Mouse (Mus musculus): Measurements from ENCODE around the gene Ugt1a10. TPM values are rescaled to one million over a fixed set of nuclear protein-coding genes. Genes with fewer than 3 reads are reported as not detected.

Ugt1a10 gene
- polyA plus RNA-seq, 1 experiment = not detected

GRCm38 (mm10) chr1:88226670-88227379, 171.6 kb downstream of the Ugt1a10 start, which contains the start of gene Mroh2a:
Gene Mroh2a (plus strand): TSS chr1:88226986.
- H3K36me3 ChIP-seq (ENCODE audit: control insufficient read depth, insufficient read depth, low read length) = no peaks in the 10 kb centered on the region
- H3K27me3 ChIP-seq (ENCODE audit: control insufficient read depth, insufficient read depth, low read length) = no peaks in the 10 kb centered on the region
- no peak within 1 kb of the TSS for H3K4me3 ChIP-seq (ENCODE audit: low read depth, low read length)
- TF ChIP-seq POLR2A (IDR thresholded peaks at IDR 0.05; ENCODE audit: low read depth, low read length) = no peak
- H3K27ac ChIP-seq (ENCODE audit: insufficient read depth, low read depth, low read length) = peak within 1 kb of the TSS; percentile 2; the same call in 1 of the 2 replicates
- WGBS = 56% methylated on average over 5 of the region's 5 CpGs
- peaks cover 3% of the 10 kb centered on the region; the same call in 1 of the 2 replicates for H3K4me1 ChIP-seq (ENCODE audit: control insufficient read depth, insufficient read depth, insufficient read length, low read length)

DNA sequence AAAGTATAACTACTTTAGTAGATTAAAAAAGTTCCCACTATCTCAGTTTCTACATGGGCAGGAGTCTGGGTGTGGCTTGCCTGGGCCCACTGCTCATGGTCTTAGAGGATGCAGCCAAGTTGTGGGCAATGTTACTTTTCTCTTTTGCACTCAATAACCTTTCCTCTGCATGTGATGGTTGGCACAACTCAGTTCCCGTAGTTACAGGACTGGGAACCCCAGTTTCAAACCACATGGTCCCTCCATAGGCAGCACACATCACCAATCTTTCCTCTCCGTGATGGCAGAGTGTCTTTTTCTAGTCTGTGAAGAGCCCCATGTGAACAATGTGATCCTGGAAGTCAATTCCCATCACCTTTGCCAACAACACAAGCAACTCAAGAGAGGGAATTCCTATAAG, 172.3 kb downstream of the Ugt1a10 start:
- TF ChIP-seq POLR2A (IDR thresholded peaks at IDR 0.05; ENCODE audit: low read depth, low read length) (no peak), CTCF (IDR thresholded peaks at IDR 0.05; ENCODE audit: extremely low read depth, insufficient read length, insufficient replicate concordance, low read depth, low read length) (no peak)
- Histone ChIP-seq H3K4me3 (ENCODE audit: low read depth, low read length) (no peak overlapping the region), H3K4me1 (ENCODE audit: control insufficient read depth, insufficient read depth, insufficient read length, low read length) (peaks cover 3% of the 10 kb centered on the region; the same call in 1 of the 2 replicates), H3K27ac (ENCODE audit: insufficient read depth, low read depth, low read length) (no peak overlapping the region), H3K36me3 (ENCODE audit: control insufficient read depth, insufficient read depth, low read length) (no peaks in the 10 kb centered on the region), H3K27me3 (ENCODE audit: control insufficient read depth, insufficient read depth, low read length) (no peaks in the 10 kb centered on the region)
- WGBS = 61% methylated on average over 2 of the region's 2 CpGs

DNA sequence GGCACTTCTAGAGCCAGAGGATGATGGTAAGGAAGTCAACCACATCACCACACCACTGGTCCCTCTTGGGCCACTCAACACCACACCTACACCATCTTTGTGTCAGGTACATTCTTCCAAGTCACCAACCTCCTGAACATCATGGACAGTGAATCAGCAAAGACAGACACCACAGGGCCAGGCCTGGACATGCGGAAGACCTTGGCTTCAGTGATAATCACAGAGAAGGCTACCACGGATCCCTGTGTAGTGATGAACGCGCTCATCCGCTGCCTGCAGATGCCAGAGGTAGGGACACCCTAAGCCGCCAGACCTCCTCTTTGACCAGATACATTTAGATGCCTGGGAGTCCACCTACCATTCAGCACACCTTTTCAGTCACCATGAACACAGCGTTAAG, 172.9 kb downstream of the Ugt1a10 start:
- TF ChIP-seq POLR2A (IDR thresholded peaks at IDR 0.05; ENCODE audit: low read depth, low read length) = no peak
- no peak for TF ChIP-seq CTCF (IDR thresholded peaks at IDR 0.05; ENCODE audit: extremely low read depth, insufficient read length, insufficient replicate concordance, low read depth, low read length)
- Histone ChIP-seq H3K4me1 (ENCODE audit: control insufficient read depth, insufficient read depth, insufficient read length, low read length) (peaks cover 3% of the 10 kb centered on the region; the same call in 1 of the 2 replicates), H3K27me3 (ENCODE audit: control insufficient read depth, insufficient read depth, low read length) (no peaks in the 10 kb centered on the region), H3K27ac (ENCODE audit: insufficient read depth, low read depth, low read length) (no peak overlapping the region), H3K36me3 (ENCODE audit: control insufficient read depth, insufficient read depth, low read length) (no peaks in the 10 kb centered on the region), H3K4me3 (ENCODE audit: low read depth, low read length) (no peak overlapping the region)
- 71% methylated on average over 7 of the region's 7 CpGs for WGBS

DNA sequence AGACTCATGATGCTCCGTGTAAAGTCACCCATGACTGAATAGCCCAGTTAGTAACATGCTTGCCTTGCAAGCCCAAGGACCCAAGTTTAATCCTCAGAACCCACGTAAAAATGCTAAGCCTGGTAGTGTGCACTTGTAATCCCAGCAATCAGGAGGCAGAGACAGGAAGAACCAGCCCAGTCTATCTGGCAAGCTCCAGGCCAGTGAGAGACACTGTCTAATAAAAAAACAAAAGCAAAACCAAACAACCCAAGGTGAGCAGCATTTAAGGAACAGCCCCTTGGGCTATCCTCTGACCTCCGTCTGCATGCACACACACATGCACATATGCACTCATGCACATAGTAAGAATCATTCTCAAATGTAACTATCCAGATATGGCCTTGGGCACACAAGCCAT, 174.4 kb downstream of the Ugt1a10 start:
- Histone ChIP-seq H3K36me3 (ENCODE audit: control insufficient read depth, insufficient read depth, low read length) (no peaks in the 10 kb centered on the region), H3K27ac (ENCODE audit: insufficient read depth, low read depth, low read length) (no peak overlapping the region), H3K4me1 (ENCODE audit: control insufficient read depth, insufficient read depth, insufficient read length, low read length) (peaks cover 3% of the 10 kb centered on the region; the same call in 1 of the 2 replicates), H3K27me3 (ENCODE audit: control insufficient read depth, insufficient read depth, low read length) (no peaks in the 10 kb centered on the region), H3K4me3 (ENCODE audit: low read depth, low read length) (no peak overlapping the region)
- WGBS = 81% methylated on average over 3 of the region's 3 CpGs
- TF ChIP-seq CTCF (IDR thresholded peaks at IDR 0.05; ENCODE audit: extremely low read depth, insufficient read length, insufficient replicate concordance, low read depth, low read length) = no peak
- no peak for TF ChIP-seq POLR2A (IDR thresholded peaks at IDR 0.05; ENCODE audit: low read depth, low read length)

DNA sequence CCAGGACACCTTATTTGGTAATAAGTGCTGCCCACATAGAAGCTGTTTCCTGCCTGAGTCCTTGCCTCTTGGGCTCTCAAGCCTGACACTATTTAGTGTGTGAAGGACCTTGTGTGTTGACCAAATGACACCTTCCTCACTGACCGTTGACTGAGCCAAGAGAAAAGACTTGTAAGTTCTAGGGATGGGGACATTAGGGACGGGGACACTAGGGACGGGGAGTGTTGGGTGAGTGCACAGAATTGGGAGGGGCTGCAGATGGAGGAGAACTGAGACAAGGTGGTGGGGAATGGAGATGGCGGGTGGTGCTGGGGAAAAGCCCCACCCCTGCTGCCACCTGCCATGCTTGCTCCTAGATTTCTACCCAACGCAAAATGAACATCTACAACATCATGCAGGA, 174.8 kb downstream of the Ugt1a10 start:
- Histone ChIP-seq H3K4me3 (ENCODE audit: low read depth, low read length) (no peak overlapping the region), H3K27ac (ENCODE audit: insufficient read depth, low read depth, low read length) (no peak overlapping the region), H3K36me3 (ENCODE audit: control insufficient read depth, insufficient read depth, low read length) (no peaks in the 10 kb centered on the region), H3K27me3 (ENCODE audit: control insufficient read depth, insufficient read depth, low read length) (no peaks in the 10 kb centered on the region), H3K4me1 (ENCODE audit: control insufficient read depth, insufficient read depth, insufficient read length, low read length) (peaks cover 3% of the 10 kb centered on the region; the same call in 1 of the 2 replicates)
- TF ChIP-seq CTCF (IDR thresholded peaks at IDR 0.05; ENCODE audit: extremely low read depth, insufficient read length, insufficient replicate concordance, low read depth, low read length) (no peak), POLR2A (IDR thresholded peaks at IDR 0.05; ENCODE audit: low read depth, low read length) (no peak)
- WGBS = 87% methylated on average over 5 of the region's 5 CpGs

GRCm38 (mm10) chr1:88230421-88230820, 175.2 kb downstream of the Ugt1a10 start:
- H3K4me3 ChIP-seq (ENCODE audit: low read depth, low read length) = no peak overlapping the region
- no peak overlapping the region for H3K27ac ChIP-seq (ENCODE audit: insufficient read depth, low read depth, low read length)
- TF ChIP-seq POLR2A (IDR thresholded peaks at IDR 0.05; ENCODE audit: low read depth, low read length) (no peak), CTCF (IDR thresholded peaks at IDR 0.05; ENCODE audit: extremely low read depth, insufficient read length, insufficient replicate concordance, low read depth, low read length) (no peak)
- H3K4me1 ChIP-seq (ENCODE audit: control insufficient read depth, insufficient read depth, insufficient read length, low read length) = peaks cover 3% of the 10 kb centered on the region; the same call in 1 of the 2 replicates
- no peaks in the 10 kb centered on the region for H3K27me3 ChIP-seq (ENCODE audit: control insufficient read depth, insufficient read depth, low read length)
- 71% methylated on average over 7 of the region's 7 CpGs for WGBS
- no peaks in the 10 kb centered on the region for H3K36me3 ChIP-seq (ENCODE audit: control insufficient read depth, insufficient read depth, low read length)

- Histone ChIP-seq H3K27me3 (ENCODE audit: control insufficient read depth, insufficient read depth, low read length) (no peaks in the 10 kb centered on the region), H3K4me3 (ENCODE audit: low read depth, low read length) (no peak overlapping the region)
- 78% methylated on average over 6 of the region's 6 CpGs for WGBS
Measured at GRCm38 (mm10) chr1:88230981-88231802, 176.0 kb downstream of the Ugt1a10 start.

More at GRCm38 (mm10) chr1:88230981-88231802, 176.0 kb downstream of the Ugt1a10 start:
- Histone ChIP-seq H3K36me3 (ENCODE audit: control insufficient read depth, insufficient read depth, low read length) (no peaks in the 10 kb centered on the region), H3K27ac (ENCODE audit: insufficient read depth, low read depth, low read length) (no peak overlapping the region), H3K4me1 (ENCODE audit: control insufficient read depth, insufficient read depth, insufficient read length, low read length) (peaks cover 3% of the 10 kb centered on the region; the same call in 1 of the 2 replicates)
- TF ChIP-seq CTCF (IDR thresholded peaks at IDR 0.05; ENCODE audit: extremely low read depth, insufficient read length, insufficient replicate concordance, low read depth, low read length) (no peak), POLR2A (IDR thresholded peaks at IDR 0.05; ENCODE audit: low read depth, low read length) (no peak)

All from small intestine, adult 2 months (tissue).